Mouse (Mus musculus) mammary gland, adult 2 months (tissue): ENCODE measurements around the gene Zfp287. TPM values are rescaled to one million over a fixed set of nuclear protein-coding genes. Genes with fewer than 3 reads are reported as not detected.

Experiments
- polyA plus RNA-seq: library from polyadenylated mRNA; depleted of rRNA; stranded (reverse); fragments of >200 nt; gene quantifications from 2 replicates; pipeline ENCODE4 v1.2.3, GENCODE M21; 2012; ENCODE audit warnings: low replicate concordance; rRNA removed

Zfp287 gene
- polyA plus RNA-seq: 1.7 and 2.3 TPM in 2 replicates

DNA sequence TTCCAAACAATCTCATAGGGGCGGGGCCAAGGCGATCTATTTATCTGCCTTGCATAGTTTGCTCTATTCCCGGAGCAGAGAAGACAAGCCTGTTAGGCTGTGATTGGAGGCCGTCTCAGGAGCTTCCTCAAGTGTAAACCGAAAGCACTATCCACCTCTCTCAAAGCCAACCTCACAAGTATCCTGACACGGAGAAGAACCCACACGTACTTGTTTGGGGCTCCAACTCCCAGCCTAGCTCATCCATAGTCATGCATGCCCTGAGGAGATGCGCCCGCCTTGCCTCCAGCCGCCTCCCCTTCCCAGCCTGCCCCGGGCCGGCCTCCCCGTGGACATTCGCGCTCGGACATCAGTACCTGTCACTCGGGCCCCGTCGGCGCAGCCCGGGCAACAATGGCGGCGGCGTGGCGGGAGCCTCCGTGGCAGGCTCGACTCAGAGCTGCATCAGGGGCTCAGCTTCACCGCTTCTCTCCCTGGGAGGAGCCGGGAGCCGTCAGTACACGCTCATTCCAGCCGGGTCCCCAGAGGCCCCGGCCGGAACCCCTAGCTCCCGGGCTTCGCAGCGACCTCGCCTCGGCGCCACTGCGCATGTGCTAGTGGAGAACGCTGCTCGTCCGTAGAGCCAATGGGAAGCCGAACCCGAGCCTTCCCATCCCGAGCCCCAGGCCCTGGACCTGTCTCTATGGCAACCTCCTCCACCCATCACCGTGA, at the start of gene Zfp287:
Gene Zfp287 (minus strand): TSS at position 595 of the 711 bp plus-strand sequence.

DNA sequence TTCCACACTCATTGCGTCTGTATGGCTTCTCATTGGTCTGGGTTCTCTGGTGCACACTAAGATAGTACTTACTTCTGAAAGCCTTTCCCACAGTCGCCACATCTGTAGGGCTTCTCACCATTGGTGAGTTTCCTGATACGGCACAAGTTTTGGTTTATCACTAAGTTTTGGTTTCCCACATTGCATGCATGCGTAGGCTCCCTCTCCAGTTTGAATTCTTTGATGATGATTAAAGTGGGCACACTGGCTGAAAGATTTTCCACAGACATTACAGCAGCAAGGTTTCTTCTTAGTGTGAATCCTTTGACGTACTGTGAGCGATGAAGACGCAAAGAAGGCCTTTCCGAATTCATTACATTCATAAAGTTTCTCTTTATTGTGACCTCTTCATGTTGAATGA, 21.1 kb upstream of the Zfp287 start, which contains the start of gene Gm10428:
Gene Gm10428 (plus strand): TSS at position 321 of the 400 bp plus-strand sequence.

Other genes starting within 250 kb of the Zfp287 start
- 27.6 and 53.8 TPM in 2 replicates for gene Cenpv, start 192.6 kb downstream of the Zfp287 start, polyA plus RNA-seq
- gene Ubb, start 180.7 kb downstream of the Zfp287 start, polyA plus RNA-seq: 1,421 and 1,433 TPM in 2 replicates
- 17.4 and 25.7 TPM in 2 replicates for gene Trpv2, start 157.4 kb downstream of the Zfp287 start, polyA plus RNA-seq
- 11.1 and 13.1 TPM in 2 replicates for gene Lrrc75a, start 83.4 kb downstream of the Zfp287 start, polyA plus RNA-seq
- 21.4 and 56.2 TPM in 2 replicates for gene Mmgt2, start 83.2 kb downstream of the Zfp287 start, polyA plus RNA-seq
- gene Gm10428, start 21.2 kb upstream of the Zfp287 start, polyA plus RNA-seq: not detected in 2 replicates
- 0.16 and 0.69 TPM in 2 replicates for gene Zfp286, start 57.6 kb upstream of the Zfp287 start, polyA plus RNA-seq
- 4.1 and 10.8 TPM in 2 replicates for gene Trim16, start 88.3 kb upstream of the Zfp287 start, polyA plus RNA-seq
- 0.43 and 1.3 TPM in 2 replicates for gene Fbxw10, start 115.2 kb upstream of the Zfp287 start, polyA plus RNA-seq
- gene Tvp23b, start 147.6 kb upstream of the Zfp287 start, polyA plus RNA-seq: 6.1 and 13.3 TPM in 2 replicates
- not detected in 2 replicates for gene Cdrt4, start 219.3 kb upstream of the Zfp287 start, polyA plus RNA-seq